Mouse (Mus musculus) heart, adult 2 months (tissue): ENCODE measurements around the gene Nudt4. TPM values are rescaled to one million over a fixed set of nuclear protein-coding genes. Genes with fewer than 3 reads are reported as not detected.

ENCODE experiments used
- DNase-seq, 2 experiments: peaks; one replicate each; pipeline ENCODE4 v3.0.0; 2021
- H3K27ac ChIP-seq: fragments of 200-600 bp; 2 replicates; pipeline ENCODE4 v1.8.1; 2022
- H3K27me3 ChIP-seq: fragments of 200-500 bp; 2 replicates; pipeline ENCODE4 v1.6.1; 2012; ENCODE audit warnings: mild to moderate bottlenecking, low read length, inconsistent platforms, mixed read lengths; ENCODE audit not compliant: control insufficient read depth, insufficient read depth
- H3K36me3 ChIP-seq: fragments of 200-500 bp; 2 replicates; pipeline ENCODE4 v1.6.1; 2012; ENCODE audit warnings: low read length, inconsistent platforms; ENCODE audit not compliant: control insufficient read depth, insufficient read depth
- H3K4me1 ChIP-seq: fragments of 200-500 bp; 2 replicates; pipeline ENCODE4 v1.6.1; 2011; ENCODE audit warnings: low read length; ENCODE audit not compliant: control insufficient read depth, insufficient read depth
- H3K4me3 ChIP-seq: fragments of 200-600 bp; 2 replicates; pipeline ENCODE4 v1.8.1; 2022
- H3K79me2 ChIP-seq: fragments of 200-500 bp; replicated peaks from 2 replicates; pipeline ENCODE4 v1.6.1; 2012; ENCODE audit warnings: mild to moderate bottlenecking, inconsistent platforms, low read length, moderate library complexity, mixed read lengths; ENCODE audit not compliant: control insufficient read depth, insufficient read depth
- H3K9ac ChIP-seq: fragments of 200-500 bp; 2 replicates; pipeline ENCODE4 v1.6.1; 2012; ENCODE audit warnings: low read depth, mild to moderate bottlenecking, control low read depth, inconsistent platforms, low read length, mixed read lengths
- CTCF ChIP-seq: fragments of 200-600 bp; IDR thresholded peaks from 2 replicates; pipeline ENCODE4 v1.8.1; 2022; ENCODE audit warnings: antibody characterized with exemption, mild to moderate bottlenecking, moderate library complexity
- EP300 ChIP-seq: fragments of 200-500 bp; IDR thresholded peaks from 2 replicates; pipeline ENCODE4 v1.6.1; 2011; ENCODE audit warnings: low read depth, low read length, control low read depth; ENCODE audit not compliant: insufficient read depth
- POLR2A ChIP-seq: fragments of 200-500 bp; IDR thresholded peaks from 2 replicates; pipeline ENCODE4 v1.6.1; 2011; ENCODE audit warnings: mild to moderate bottlenecking, low read depth, low read length, control low read depth; ENCODE audit not compliant: insufficient read depth
- WGBS: fragments of 180-500 bp; shearing (Covaris S2); methylation state at CpG from one replicate; pipeline ENCODE4 v1.1.7; 2018; 5-methylcytosine and 5-hydroxymethylcytosine counted together
- intact Hi-C: fragments of 180-260 bp; cut with DNase I; formaldehyde crosslinking; loops from one replicate; pipeline ENCODE4 v1.15.1; 2025
- polyA plus RNA-seq: library from polyadenylated mRNA; depleted of rRNA; stranded (reverse); fragments of >200 nt; gene quantifications from 2 replicates; pipeline ENCODE4 v1.2.3, GENCODE M21; 2012
- total RNA-seq, 2 experiments: library from RNA; stranded (reverse); gene quantifications; 2 replicates each; pipeline ENCODE4 v1.2.3; 2021

Nudt4 gene
- total and polyA plus RNA-seq, 3 experiments, result 48.8 to 349 (median 328) TPM

DNA sequence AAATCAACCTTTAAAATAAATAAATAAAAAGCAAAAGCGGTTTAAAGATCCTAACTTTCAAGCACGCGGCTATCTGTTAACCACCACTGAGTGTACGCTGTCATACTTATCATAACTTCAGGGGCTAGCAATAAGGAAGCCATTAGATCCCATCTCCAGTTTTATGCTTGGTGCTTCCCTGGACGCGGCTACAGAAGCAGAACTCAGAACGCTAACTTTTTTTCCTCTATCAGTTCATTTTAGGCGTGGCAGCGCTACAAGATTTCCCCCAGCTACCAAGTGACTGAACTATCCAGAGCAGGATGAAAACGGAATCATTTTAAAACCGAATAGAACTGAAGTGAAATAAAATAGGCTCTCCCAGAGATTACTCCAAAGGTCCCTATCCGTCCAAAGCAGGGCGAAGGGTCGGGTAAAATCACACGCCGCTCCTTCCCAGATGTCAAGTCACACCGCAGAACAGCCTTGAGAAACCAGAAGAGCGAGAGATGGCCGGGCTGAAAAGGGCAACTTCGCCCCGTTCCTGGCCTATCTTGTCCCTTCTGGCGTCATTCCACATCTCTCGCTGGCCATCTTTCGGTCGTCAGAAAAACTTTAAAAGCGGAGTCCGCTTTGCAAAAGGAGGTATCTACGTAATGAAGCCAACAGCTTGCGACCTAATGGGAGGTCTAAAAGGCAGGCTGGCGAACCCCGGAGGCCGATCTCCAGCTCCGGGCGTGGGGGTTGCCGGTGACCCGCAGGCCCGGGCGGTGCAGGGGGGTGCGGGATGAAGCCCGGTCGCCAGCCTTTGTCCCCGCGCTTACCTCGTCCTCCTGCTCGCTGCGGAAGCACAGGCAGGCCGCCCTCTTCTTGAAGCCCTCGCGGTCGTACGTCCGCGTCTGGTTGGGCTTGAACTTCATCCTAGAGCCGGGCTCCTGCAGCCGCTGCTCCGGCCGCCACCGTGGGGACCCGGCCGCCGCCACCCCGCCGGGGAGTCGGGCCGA lies 796 bp downstream of the Nudt4 start:
- Histone ChIP-seq H3K79me2 (peaks cover 4% of the 10 kb centered on the region; the same call in 1 of the 2 replicates), H3K27ac (peak overlapping the region; percentile 90), H3K4me3 (peak overlapping the region; percentile 52), H3K27me3 (no peaks in the 10 kb centered on the region), H3K4me1 (peaks cover 11% of the 10 kb centered on the region), H3K36me3 (peaks cover 5% of the 10 kb centered on the region), H3K9ac (peak overlapping the region; percentile 97)
- intact Hi-C loops, result loop anchor here (2.0 to 5.0 kb wide), 3 partner anchors 94 to 212 kb away; no protein-coding TSS in a partner anchor
- TF ChIP-seq EP300 (no peak), CTCF (no peak), POLR2A (no peak)
- WGBS, result under 1% methylated on average over 65 of the region's 65 CpGs
- peak in 1 of 2 experiments; percentile 75 for DNase-seq

DNA sequence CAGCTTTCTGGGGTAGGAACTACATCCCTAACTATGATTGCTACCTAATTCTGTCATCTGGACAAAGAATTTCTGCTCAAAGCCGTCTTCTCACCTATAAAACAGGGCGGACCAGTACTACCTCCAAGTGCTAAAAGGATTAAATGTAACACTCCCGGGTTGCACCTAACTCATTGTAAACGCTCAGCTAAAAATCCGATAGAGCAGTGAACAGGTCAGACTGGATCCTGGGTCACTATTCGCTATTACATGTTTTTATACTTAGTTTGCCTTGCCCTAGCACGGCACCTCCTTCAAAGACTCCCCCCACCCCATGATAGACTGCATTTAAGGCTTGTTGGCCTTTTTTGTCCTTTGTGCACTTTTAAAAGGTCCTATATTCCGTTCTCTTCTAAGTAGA lies 1.6 kb downstream of the Nudt4 start:
- Histone ChIP-seq H3K36me3 (peaks cover 5% of the 10 kb centered on the region), H3K4me1 (peaks cover 11% of the 10 kb centered on the region), H3K27ac (peak overlapping the region; percentile 90), H3K79me2 (peaks cover 6% of the 10 kb centered on the region), H3K27me3 (no peaks in the 10 kb centered on the region), H3K4me3 (peak overlapping the region; percentile 52), H3K9ac (peak overlapping the region; percentile 97)
- TF ChIP-seq CTCF (no peak), POLR2A (no peak), EP300 (no peak)
- intact Hi-C loops, result loop anchor here (2.0 to 5.0 kb wide), 3 partner anchors 95 to 212 kb away; no protein-coding TSS in a partner anchor
- DNase-seq, result peak in 1 of 2 experiments; percentile 17
- WGBS, result 4% methylated on average over 8 of the region's 8 CpGs

DNA sequence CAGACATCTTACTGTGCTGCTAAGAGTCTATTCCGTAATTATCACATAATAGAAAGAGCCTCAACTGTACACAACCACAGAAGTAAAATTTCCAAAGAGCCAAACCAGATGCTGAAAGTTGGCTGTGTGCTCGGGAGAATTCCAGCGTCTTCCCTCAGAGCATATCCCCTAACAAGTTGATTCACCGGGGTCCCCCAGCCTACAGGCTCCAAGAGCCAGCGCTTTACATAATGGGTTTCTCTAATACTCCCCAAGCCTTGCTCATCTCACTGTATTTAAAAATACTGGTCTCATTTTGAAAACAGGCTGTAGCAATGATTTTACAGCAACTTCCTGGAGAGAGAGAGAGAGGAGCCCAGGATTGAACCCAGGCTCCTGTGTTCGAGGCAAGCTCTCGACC lies 2.3 kb downstream of the Nudt4 start:
- H3K27me3 ChIP-seq, result no peaks in the 10 kb centered on the region
- H3K79me2 ChIP-seq, result peaks cover 6% of the 10 kb centered on the region
- H3K9ac ChIP-seq, result peak overlapping the region; percentile 56
- peaks cover 5% of the 10 kb centered on the region for H3K36me3 ChIP-seq
- peaks cover 12% of the 10 kb centered on the region for H3K4me1 ChIP-seq
- intact Hi-C loops, result loop anchor here (2.0 to 5.0 kb wide), 3 partner anchors 96 to 213 kb away; no protein-coding TSS in a partner anchor
- H3K4me3 ChIP-seq, result peak overlapping the region; percentile 52
- 12% methylated on average over 7 of the region's 7 CpGs for WGBS
- peak overlapping the region; percentile 90 for H3K27ac ChIP-seq
- TF ChIP-seq CTCF, result no peak
- no peak for TF ChIP-seq EP300
- TF ChIP-seq POLR2A, result no peak
- DNase-seq, result no peak

DNA sequence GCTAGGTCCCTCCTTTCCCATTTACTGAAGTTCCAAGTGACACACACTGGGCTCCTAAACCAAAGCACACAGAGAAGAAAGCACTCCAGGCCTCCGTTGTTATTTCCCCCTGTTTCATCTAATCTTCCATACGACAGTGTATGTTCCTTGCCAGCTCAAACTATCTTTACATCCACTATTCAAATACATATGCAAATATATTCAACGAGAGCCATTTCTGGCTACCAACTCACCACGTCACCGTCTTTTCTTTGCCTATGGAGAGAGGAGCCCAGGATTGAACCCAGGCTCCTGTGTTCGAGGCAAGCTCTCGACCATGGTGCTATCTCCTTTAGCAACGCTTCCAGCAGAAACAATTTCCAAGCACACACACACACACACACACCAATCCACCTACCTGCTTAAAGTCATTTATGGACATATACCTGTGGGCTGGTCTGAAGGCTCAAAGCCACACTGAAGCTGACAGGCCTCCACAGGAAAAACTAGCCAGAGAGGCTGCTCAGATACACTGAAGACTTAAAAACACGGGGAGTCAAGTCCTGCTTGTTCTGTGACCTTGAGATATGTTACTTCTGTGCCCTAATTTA lies 3.5 kb downstream of the Nudt4 start:
- peaks cover 16% of the 10 kb centered on the region for H3K4me1 ChIP-seq
- no peak for DNase-seq
- peaks cover 9% of the 10 kb centered on the region for H3K79me2 ChIP-seq
- intact Hi-C loops, result loop anchor here (5.0 kb wide), 2 partner anchors 97 to 167 kb away; no protein-coding TSS in a partner anchor
- peak overlapping the region; percentile 46; the same call in 1 of the 2 replicates for H3K9ac ChIP-seq
- 40% methylated on average over 9 of the region's 9 CpGs for WGBS
- peaks cover 7% of the 10 kb centered on the region for H3K36me3 ChIP-seq
- peak overlapping the region; percentile 26 for H3K27ac ChIP-seq
- peak overlapping the region; percentile 22; the same call in 1 of the 2 replicates for H3K4me3 ChIP-seq
- TF ChIP-seq EP300, result no peak
- TF ChIP-seq POLR2A, result no peak
- TF ChIP-seq CTCF, result no peak
- no peaks in the 10 kb centered on the region for H3K27me3 ChIP-seq

DNA sequence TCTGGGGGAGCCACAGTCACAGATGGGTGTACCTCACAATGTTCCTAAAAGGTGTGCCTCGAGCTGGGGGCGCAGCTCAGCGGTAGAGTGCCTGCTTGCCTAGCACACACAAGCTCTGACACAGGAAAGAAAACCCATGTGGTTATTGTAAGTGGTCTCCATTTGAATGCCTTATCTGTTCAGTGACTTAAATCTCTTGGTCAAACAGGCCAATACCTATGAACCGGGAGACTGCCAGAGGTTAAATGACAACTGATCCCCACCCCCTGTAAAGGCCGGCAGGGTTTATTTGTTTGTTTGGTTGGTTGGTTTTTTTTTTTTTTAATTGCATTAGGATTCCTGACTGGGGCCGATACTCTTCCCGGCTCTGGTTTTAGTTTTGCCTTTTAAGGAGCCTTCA lies 4.5 kb downstream of the Nudt4 start:
- DNase-seq, result no peak
- Histone ChIP-seq H3K79me2 (peaks cover 9% of the 10 kb centered on the region), H3K27me3 (no peaks in the 10 kb centered on the region), H3K4me3 (peak overlapping the region; percentile 1; the same call in 1 of the 2 replicates), H3K4me1 (peaks cover 20% of the 10 kb centered on the region), H3K9ac (0 out of 2 replicates have a peak overlapping the region, but pooled peaks have one; percentile 40), H3K27ac (peak overlapping the region; percentile 26), H3K36me3 (peaks cover 11% of the 10 kb centered on the region)
- WGBS, result 46% methylated on average over 7 of the region's 7 CpGs
- intact Hi-C loops, result no loop called here
- TF ChIP-seq EP300 (no peak), CTCF (no peak), POLR2A (no peak)
